Mouse (Mus musculus) monocyte, adult 2 months (primary cell): ENCODE data around the gene Kalrn.
A peak's percentile ranks its signal among the peaks of the same experiment; 100 is the strongest.

Source experiments
- DNase-seq, 2 experiments: peaks; one replicate each; pipeline ENCODE4 v3.0.0; 2022; ENCODE audit warnings: low spot score in 2 of 2, low read depth in 1 of 2

Kalrn gene

DNA sequence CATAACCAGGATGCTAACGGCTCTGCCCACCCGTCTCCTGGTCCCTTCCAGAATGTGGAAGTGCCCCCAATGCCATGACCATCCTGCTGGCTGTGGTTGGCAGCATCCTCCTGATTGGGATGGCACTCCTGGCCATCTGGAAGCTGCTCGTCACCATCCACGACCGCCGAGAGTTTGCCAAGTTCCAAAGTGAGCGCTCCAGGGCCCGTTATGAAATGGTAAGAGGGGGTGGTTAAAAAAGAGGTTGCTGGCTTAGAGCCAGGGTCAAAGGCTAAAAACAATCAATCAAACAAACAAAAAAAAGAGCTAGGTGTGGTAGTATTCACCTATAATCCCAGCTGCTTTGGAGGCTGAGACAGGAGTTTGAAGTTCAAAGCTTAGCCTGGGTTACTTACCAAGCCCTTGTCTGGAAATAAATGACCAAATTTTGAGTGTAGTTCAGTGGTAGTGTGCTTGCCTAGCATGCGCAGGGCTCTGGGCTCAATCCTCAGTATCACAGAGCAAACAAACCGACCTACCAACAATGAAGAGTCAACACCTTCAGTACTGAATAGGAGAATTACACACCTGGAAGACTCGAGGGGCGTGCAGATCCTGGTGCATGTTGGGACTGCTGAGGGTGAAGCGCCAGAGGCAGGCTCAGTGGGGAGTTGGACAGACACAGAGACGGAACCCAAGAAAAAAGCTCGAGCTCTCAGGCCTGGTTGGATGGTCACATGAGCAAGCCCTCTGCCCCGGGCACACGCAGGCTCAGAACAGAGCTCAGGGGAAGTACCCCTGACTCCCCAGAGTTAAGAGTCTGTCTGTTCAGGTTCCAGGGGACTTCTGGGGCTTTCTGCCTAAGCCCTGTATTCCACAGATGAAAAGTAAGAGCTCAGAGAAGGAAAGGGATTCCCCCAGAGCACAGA, 625.4 kb downstream of the Kalrn start:
- no peak for DNase-seq

DNA sequence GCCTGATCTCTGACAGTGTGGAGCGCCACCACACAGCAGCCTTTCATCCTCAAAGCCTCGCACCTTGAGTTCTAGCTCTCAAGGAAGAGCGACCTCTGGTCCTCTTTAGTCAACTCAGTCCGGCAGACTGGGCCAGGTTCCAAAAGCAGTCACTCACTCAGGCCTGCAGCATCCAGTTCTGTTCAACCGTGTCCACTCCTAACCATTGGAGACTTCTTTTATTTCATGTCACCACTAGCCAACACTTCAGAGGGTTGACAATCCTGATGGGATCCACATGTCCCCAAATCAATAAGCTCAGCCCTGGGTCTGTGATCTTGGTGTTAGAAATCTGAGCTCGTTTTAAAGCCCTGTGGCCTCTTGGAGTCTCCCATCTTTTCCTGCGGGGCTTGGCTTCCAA, 627.3 kb downstream of the Kalrn start:
- DNase-seq = no peak

DNA sequence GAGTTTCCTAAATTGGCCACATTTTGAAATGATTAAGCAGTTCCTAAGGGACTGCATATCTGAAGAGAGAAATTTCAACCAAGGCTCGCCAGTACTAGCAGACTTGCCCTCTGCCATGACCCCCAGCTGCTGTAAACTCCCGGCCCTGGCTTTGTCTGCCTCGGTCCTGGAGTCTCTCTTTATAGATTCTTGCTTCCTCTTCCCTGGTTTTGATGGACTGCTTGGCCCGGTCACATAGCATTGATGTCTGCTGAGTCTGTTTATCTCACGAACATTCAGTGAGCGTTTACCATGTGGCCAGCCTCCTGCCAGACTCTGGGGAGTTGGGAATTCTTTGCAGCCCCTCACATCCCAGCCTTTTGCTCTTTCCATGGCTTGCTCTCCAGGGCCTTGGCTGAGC, 628.6 kb downstream of the Kalrn start:
- DNase-seq = no peak

DNA sequence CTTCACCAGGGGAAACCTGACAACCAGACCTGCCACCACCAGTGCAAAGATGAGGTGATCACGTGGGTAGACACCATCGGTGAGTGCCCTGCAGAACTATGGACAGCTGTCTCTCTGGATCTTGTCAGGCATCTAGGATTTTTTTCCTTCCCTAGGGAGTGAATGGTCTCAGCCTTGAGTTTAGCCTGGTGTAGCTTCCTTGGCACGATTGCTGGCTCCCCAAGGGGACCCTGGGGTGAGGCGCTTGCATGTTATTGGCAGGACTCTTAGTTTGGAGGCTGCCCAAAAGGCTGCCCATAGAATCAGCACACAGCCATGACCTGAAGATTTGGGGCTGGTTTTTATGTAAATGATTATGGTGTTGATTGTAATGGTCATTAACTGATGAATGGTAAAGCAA, 629.2 kb downstream of the Kalrn start:
- DNase-seq = no peak

DNA sequence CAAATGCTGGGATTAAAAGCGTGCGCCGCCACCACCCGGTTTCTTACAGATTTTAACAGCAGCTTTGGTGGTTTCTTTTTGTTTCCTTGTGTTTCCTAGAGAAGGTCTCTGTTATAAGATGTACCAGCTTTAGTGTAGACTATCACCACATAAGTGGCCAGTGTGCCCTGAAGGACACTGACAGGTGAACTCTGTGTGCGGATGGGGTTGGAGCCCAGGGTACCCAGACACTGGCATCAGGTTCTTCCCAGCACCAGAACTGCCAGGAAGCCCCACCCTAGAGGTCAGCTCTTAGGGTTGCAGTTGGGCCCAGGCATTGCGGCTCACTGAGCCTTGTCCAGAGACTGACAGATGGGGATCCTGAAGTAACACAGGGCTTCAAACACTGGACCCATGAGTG, 629.9 kb downstream of the Kalrn start:
- no peak for DNase-seq

DNA sequence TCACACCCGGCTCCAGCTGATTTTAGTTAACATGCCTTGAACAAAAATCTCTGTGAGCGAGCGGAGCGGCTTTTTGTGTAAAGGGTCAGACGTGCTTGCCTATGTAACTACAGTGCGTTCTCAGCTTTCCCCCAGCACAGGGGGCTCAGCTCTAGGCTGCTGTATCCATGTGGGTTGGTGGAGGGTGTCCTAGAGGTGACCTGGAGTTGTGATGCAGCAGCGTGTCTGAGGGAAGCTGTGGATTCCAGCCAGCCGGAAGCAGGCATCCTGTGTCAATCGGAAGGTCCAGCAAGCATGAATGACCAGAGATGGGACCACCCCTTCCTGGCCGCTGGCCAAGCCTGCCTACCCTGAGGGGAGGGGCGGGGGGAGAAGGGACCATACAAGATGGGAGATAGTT, 631.0 kb downstream of the Kalrn start:
- DNase-seq = no peak

DNA sequence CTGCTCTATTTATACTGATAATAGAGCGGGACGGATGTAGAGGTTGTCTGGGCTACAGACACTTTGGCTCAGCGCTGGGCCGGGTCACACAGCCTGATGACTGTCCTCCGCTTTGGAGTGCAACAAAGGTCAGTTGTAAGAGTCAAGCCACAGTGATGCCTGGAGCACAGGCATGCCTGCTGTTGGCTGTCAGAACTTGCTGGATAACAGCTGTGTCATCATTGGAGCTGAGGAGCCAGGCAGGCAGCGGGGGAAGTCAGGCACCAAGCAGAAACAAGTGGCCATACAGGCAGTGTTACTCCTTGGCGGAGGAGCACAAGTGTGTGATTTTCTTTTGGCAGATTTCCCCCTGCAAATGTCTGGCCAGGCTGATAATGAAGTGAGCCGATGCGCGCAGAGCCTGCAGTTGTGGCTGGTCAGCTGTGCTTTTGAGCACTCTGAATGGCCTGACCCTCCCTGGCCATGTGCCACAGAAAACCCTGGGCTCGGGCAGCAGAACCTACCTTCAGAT, 632.0 kb downstream of the Kalrn start:
- no peak for DNase-seq

DNA sequence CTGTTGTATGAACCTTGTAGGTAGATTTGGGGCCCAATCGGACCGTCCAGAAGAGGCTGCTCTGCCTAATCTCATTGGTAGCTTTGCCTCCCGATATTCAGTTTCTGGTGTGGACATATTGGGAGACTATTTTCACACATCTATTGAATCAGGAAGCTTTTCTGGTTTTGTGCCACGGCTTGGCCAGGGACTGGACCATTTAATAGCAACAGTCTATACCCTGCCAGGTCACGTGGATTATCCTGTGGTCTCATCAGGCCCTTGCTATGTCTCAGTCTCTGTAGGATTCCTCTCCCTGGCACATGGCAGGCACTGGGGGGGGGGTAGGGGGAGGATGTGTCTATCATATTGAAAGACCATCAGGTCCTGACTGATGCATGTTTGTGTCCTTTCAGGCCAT, 633.2 kb downstream of the Kalrn start:
- no peak for DNase-seq

DNA sequence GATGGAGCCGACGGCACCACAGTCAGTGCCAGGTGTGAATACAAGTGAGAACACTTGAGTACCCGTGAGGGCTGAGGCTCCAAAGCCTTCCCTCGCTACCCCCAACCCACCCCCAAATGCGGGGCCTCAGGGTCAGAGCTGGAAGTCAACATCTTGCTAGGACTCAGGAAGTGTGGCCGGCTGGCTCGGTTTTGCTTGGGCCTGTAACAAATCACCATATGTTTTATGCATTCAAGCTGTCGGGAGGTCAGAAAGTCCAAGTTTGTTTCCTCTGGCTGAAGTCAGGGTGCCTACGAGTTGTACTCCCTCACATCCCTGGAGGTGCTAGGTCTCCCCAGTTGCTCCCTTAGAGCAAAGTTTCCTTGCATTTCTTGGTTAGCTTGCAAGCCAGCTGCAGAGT, 633.7 kb downstream of the Kalrn start:
- DNase-seq = no peak

DNA sequence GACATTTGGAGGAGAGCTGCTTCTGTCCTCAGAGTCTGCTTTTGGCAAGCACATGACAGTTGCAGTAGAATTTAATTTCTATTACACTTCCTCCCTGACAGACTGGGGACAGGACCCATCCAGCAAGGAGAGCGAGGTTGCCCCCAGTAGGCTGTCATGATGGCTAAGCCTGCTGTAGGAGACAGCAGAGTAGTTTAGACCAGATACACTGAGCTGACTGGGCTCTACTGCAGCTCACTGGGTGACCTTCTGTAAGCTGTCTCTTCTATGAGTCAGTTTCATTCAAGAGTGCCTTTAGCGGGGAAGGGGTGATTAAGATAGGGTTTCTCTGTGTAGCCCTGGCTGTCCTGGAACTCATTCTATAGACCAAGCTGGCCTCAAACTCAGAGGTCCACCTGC, 634.2 kb downstream of the Kalrn start:
- DNase-seq = no peak

DNA sequence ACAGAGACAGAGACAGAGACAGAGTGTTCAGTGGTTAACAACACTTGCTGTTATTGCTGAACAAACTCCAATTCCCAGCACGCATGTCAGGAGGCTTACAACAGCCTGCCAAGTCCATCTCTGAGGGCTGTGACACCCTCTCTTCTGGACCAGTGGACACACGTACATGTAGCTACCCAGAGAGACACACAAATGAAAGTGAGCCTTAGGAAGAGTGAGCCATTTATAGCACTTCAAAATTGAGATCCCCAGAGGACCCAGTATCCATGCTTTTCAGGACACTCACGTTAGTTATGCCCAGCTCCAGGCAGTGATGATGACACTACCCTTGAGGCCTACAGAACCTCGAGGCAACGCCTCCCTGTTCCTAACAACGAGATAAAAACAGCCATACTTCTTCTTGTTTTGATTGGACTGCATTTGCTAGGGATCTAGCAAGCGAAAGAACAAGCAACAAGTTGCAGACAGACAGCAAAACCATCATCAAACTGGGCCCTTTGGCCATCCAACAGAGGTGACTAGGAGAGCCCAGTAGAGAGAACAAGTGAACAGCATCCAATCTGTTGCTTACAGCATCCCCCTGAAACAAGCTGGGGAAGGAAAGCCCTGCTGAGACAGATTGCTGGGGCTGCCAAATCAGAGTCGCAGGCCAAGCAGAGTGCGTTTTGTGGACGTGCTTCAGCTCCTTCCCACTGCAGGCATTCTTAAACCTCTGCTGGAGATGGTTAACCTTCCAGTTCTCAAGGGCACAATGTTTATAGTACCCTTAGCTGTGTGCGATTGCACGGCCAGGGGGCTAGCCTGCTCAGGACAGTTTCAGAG, 634.8 kb downstream of the Kalrn start:
- DNase-seq = no peak

DNA sequence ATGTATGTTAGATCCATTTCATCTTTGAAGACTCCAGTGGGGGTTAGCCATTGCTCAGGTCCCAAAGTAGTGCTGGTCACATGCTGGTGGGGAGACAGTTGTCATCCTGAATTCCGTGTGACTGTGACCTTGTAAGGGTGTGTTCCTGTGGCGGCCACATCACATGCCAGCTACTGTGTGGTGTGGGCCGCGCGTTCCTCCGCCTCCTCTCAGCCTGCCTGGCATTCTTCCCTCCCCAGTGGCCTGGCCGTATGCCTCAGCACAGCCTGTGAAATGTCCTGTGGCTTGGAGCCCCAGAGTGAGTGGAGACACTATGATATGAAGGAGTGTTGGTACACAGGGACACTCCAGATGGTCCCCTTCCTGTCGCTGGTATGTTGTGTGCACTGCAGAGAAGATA, 635.8 kb downstream of the Kalrn start:
- DNase-seq = peak in 1 of 2 experiments; percentile 18

DNA sequence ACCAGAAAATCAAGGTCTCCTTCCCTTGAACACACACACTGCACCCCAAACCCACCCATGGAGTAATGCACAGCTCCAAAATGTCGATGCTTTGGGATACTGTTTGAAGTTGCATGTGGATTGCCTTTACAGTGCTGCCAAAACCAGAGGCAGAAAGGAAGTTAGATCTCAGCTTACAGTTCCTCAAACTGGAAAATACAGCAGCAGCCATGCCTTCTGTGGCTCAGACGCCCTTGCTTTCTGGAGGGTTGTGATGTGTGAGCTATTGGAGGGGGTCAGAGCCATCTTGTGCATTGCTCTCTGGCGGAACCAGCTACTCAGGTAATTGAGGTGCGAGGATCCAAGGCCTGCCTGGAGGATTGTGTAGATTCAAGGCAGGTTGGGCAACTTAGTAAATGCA, 636.4 kb downstream of the Kalrn start:
- DNase-seq = peak; percentile 4 to 6

DNA sequence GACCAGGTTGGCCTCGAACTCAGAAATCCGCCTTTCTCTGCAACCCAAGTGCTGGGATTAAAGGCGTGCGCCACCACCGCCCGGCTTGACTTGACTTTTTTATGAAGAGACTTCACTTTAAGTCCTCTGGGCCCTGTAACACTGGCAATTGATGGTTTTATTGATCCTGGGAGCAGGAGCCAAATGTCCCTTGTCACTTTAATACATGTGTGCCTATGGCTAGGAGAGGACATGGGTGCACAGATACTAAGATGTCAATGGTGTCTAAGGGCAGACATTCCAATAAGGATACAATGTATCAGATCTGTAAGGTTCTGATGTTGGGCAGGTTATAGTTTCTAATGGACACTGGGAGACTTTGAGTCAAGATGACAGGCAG, 637.9 kb downstream of the Kalrn start:
- no peak for DNase-seq

DNA sequence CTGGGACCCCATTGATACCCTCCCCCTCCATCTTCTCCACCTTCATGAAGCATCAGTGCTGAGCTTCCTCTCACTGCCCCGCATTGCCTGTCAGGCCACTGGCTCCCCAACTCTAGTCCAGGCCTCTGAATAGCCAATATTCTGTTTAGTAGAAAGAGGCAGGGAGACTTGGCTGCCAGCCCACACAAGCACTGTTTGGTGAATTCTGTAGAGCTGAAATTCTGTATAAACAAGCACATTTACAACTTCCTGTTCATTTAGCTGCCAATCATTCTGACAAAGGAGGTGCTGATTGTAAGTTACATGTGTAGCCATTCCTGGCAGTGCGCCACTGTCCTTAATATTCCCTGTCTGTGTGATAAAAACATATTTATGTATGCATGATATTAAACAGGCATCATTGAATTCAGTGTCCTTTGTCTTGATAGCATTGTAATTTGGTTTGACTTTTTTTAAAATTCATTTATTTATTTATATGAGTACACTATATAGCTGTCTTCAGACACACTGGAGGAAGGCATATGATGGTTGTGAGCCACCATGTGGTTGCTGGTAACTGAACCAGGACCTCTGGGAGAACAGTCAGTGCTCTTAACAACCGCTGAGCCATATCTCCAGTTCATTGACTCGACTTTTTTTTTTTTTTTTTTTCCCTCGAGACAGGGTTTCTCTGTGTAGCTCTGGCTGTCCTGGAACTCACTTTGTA, 638.5 kb downstream of the Kalrn start:
- no peak for DNase-seq

DNA sequence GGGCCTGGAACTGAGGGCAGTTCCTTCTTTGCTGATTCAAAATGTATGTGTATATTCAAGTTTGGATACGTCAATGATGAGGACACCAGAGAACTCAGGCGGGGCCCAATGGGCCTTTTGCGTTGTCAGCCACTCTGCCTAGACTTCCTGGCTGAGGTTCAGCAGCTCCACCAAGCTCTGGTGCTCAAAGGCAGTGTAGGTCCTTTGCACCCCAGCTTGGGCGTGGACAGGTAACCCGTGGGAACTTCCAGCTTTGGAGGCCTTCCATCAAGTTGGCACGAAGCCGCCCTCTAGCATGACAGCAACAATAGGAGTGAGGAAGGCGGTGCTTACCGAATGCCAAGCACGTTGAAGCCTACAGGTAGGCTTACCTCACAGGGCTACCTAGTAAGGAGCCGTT, 639.9 kb downstream of the Kalrn start:
- DNase-seq = no peak

DNA sequence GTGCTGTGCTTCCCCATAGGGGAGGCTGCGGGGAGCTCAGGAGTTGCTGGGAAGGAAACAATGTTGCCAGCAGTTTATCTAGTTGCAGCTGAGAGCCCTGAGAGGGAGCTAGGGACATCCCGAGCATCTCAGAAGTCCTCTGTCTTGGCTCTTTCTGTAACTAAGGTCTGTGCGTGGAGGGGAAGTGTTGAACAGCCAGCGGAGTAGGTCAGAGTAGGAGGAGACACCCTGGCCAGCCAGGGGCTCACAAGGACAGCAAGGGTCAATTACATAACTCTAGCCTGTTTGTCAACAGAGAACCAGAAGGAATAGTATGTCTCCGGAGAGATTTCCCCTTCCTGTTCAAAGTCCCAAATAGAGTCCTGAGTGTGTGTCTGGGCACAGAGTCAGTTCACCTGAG, 641.2 kb downstream of the Kalrn start:
- no peak for DNase-seq

DNA sequence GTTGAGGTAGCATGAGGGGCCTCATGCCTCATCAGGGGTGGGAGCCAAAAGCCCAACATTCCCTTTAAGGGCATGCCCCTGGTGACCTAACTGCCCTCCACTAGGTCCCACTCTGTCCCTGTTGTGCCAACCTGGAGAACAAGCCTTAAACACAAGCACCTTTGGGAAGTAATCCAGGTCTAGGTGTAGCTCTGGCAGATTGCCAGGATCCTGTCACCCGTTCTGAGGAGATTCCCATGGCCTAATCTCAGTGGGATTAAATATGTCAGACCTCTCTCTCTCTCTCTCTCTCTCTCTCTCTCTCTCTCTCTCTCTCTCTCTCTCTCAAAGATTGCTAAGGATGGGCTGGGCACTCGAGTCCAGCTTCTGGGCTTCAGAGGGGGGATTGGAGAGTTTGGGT, 641.6 kb downstream of the Kalrn start:
- DNase-seq = no peak

DNA sequence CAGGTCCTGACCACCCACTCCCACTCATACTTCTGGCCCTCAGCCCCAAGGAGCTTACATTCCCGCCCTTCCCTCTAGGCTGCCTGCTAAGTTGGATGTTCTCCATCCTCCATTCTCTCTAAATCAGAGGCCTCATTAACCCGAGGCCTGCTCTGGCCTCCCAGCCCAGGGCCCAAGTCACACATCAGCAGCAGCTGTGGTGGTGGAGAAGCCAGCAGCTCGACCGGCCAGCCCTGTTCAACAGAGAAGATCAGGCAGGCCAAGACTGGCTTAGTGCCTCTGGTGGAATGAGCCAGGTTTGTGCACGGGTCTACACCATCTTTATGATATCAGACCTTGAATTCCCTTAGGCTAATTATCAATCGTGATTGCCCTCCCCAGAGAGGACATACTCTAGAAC, 642.5 kb downstream of the Kalrn start:
- no peak for DNase-seq

DNA sequence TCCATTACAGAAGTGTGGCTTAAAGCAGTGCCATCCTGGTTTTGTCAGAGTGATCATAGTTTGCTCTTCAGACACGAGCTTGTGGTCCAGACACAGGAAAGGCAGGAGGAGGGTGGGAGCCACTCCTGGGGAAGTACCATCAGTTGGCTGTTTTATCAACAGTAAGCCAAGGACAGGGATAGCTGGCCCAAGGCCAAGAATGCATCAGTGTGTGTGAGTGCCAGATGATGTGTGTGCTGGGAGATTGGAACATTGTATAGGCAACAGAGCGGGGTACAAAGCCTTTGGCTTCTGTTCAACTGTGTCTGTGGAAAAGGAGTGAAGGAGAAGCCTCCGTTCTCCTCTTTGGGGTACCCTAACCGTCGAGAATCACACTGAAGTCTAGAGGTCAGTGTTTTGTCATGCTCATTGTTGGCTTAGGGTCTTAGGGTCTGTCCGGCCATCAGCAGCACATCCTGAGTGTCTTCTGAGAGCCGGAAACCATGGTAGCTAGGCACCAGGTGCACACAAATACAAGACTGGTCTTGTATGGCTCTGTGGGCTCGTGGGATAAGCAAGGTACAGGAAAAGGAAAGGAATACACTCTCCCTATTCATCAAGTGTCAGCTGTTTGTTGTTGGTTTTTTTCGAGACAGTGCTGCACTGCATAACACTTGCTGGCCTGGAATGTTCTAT, 644.4 kb downstream of the Kalrn start:
- DNase-seq = no peak

DNA sequence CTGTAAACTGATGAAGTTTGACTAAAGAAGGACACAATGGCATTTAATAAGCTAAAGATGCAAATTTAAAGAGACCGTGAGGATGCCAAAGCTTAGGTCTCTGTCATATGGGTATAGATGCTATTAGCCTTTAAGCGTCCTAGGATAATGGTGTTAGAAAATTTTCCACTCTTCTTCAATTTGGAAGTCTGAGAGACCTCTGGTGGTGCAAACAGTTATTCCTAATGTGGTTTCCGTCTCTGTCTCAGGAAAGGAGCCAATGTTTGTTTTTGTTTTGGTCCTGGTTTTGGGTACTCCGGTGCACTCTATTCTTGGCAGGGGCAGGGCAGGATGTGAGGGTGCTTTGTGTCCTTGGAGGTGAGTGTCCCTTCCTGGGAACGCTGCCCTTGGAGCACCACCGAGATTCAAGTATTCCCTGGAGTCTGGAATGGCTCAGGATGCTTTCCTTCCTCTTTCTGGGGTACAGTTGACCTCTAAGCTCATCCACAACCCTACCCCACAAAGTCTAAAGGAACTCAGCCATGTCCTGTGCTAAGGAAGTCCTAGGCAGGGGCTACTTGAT, 646.0 kb downstream of the Kalrn start:
- no peak for DNase-seq
